Mouse (Mus musculus) 3134 (cell line): Measurements from ENCODE around the gene Fam3c.

Experiments used
- DNase-seq: peaks from one replicate; pipeline ENCODE4 v3.0.0-alpha.2; 2011; ENCODE audit warnings: low spot score; ENCODE audit not compliant: insufficient read length; ENCODE audit errors: extremely low read depth

Gene Fam3c

GRCm38 (mm10) chr6:22354675-22355074 lies 1.4 kb downstream of the Fam3c start:
- DNase-seq, result no peak

GRCm38 (mm10) chr6:22354031-22354430 lies 2.0 kb downstream of the Fam3c start:
- no peak for DNase-seq

- DNase-seq, result no peak
Measured at GRCm38 (mm10) chr6:22351551-22351950, 4.5 kb downstream of the Fam3c start.

GRCm38 (mm10) chr6:22350239-22350571 lies 5.8 kb downstream of the Fam3c start:
- no peak for DNase-seq

- DNase-seq, result no peak
Measured at GRCm38 (mm10) chr6:22349531-22350238, 6.4 kb downstream of the Fam3c start.

- no peak for DNase-seq
Measured at GRCm38 (mm10) chr6:22348975-22349374, 7.1 kb downstream of the Fam3c start.

GRCm38 (mm10) chr6:22348130-22348529 lies 7.9 kb downstream of the Fam3c start:
- no peak for DNase-seq

- no peak for DNase-seq
Measured at GRCm38 (mm10) chr6:22347132-22347902, 8.7 kb downstream of the Fam3c start.

- no peak for DNase-seq
Measured at GRCm38 (mm10) chr6:22344443-22344842, 11.6 kb downstream of the Fam3c start.

- no peak for DNase-seq
Measured at GRCm38 (mm10) chr6:22343706-22344105, 12.3 kb downstream of the Fam3c start.

- DNase-seq, result no peak
Measured at GRCm38 (mm10) chr6:22343292-22343691, 12.8 kb downstream of the Fam3c start.

- DNase-seq, result no peak
Measured at GRCm38 (mm10) chr6:22340779-22341178, 15.3 kb downstream of the Fam3c start.

GRCm38 (mm10) chr6:22339763-22340542 lies 16.1 kb downstream of the Fam3c start:
- no peak for DNase-seq

- no peak for DNase-seq
Measured at GRCm38 (mm10) chr6:22332548-22332947, 23.5 kb downstream of the Fam3c start.

GRCm38 (mm10) chr6:22330169-22330960 lies 25.7 kb downstream of the Fam3c start:
- DNase-seq, result no peak

- DNase-seq, result no peak
Measured at GRCm38 (mm10) chr6:22327931-22328330, 28.1 kb downstream of the Fam3c start.

GRCm38 (mm10) chr6:22327091-22327490 lies 29.0 kb downstream of the Fam3c start:
- DNase-seq, result no peak

- DNase-seq, result no peak
Measured at GRCm38 (mm10) chr6:22326289-22326688, 29.8 kb downstream of the Fam3c start.

- DNase-seq, result peak; percentile 12
Measured at GRCm38 (mm10) chr6:22325364-22326072, 30.5 kb downstream of the Fam3c start.

GRCm38 (mm10) chr6:22298059-22298458 lies 58.0 kb downstream of the Fam3c start:
- DNase-seq, result no peak
